9 mouse cellular contexts compared by ENCODE assay signal in genomic region chr2:168651757-168652156, GRCm38 (mm10). TPM values are rescaled to one million over a fixed set of nuclear protein-coding genes. Genes with fewer than 3 reads are reported as not detected.
DNase-seq lines count a peak whose midpoint lies in the region; ATAC-seq lines count a peak whose summit lies in the region.
"Had no signal": no experiment of that assay in that cellular context is flagged by ENCODE, and none has a peak within 500 bp of the region (broad histone marks: within the 10 kb centered on the region; RNA-seq: fewer than 3 reads in every experiment).

No protein-coding gene starts in this region.

- H3K4me2 ChIP-seq in kidney, embryonic 15.5 days: no peak overlapping the region

- DNase-seq in kidney, postnatal 10 days: peak; percentile 31
- peak; percentile 33 for DNase-seq in CD4-positive helper T cell, adult 2 months (ENCODE audit: low read depth, low spot score)
- DNase-seq in ZHBTc4 (ENCODE audit: low read depth, low spot score): peak; percentile 73
- no peak for DNase-seq in urinary bladder, postnatal 36 days (ENCODE audit: low spot score in 2 of 2)
- DNase-seq in ovary, postnatal 10 days (ENCODE audit: low spot score): no peak
- DNase-seq: cerebellum, adult 18-20 months; kidney, adult 8-10 months had no signal

- no peaks in the 10 kb centered on the region for H3K27me3 ChIP-seq in kidney, embryonic 15.5 days

- no peak overlapping the region for H3K4me3 ChIP-seq in kidney, embryonic 15.5 days (replicated peaks)

- WGBS in kidney, embryonic 15.5 days: 51% methylated on average over 7 of the region's 7 CpGs

- no peaks in the 10 kb centered on the region for H3K36me3 ChIP-seq in kidney, embryonic 15.5 days

- ATAC-seq in kidney, embryonic 15.5 days (replicated peaks; ENCODE audit: low FRiP score): no peak
- ATAC-seq in monocyte, adult 5-6 weeks (replicated peaks; ENCODE audit: insufficient number of reproducible peaks, low FRiP score, low TSS enrichment, poor library complexity, severe bottlenecking): 0 out of 2 replicates have a peak, but pooled peaks have one; percentile 18

- no peak overlapping the region for H3K9ac ChIP-seq in kidney, embryonic 15.5 days

- no peak overlapping the region for H3K27ac ChIP-seq in kidney, embryonic 15.5 days

- peaks cover 16% of the 10 kb centered on the region for H3K4me1 ChIP-seq in kidney, embryonic 15.5 days

- no peaks in the 10 kb centered on the region for H3K9me3 ChIP-seq in kidney, embryonic 15.5 days (replicated peaks)

RNA-seq across cellular contexts. Expression of gene Nfatc2, which starts 50.3 kb away (rescaled TPM):
- polyA plus RNA-seq in kidney, embryonic 15.5 days (2015; fragmentation: Nextera tagmentation; extraction: Ambion mirVana): 2.5 and 2.6 TPM in 2 replicates
- 3.8 to 13.0 TPM (median 6.1 TPM) in 3 replicates for total RNA-seq in monocyte, adult 5-6 weeks (2017)

Comparison
In these comparisons a context has a peak if more than half of its experiments do, and no peak if none do; other contexts are left out.
1. DNase-seq: peak in kidney, postnatal 10 days (single experiment), CD4-positive helper T cell, adult 2 months (single experiment) and ZHBTc4 (single experiment); none in urinary bladder, postnatal 36 days (0 of 2) and ovary, postnatal 10 days (single experiment).